Mouse (Mus musculus) midbrain, embryonic 12.5 days (tissue): ENCODE measurements at regions not wholly inside any gene's neighbourhood (a gene's known extent, or its start where the extent isn't known, plus 50 kb on each side); places are given as distances from the start of the nearest gene placed in this dataset.

ENCODE experiments used
- ATAC-seq: fragments of 200-750 bp; cut with Nextera tagmentation; 2 replicates; pipeline ENCODE4 v1.8.0; 2017; ENCODE audit warnings: low read depth, moderate TSS enrichment, moderate library complexity; ENCODE audit not compliant: low FRiP score
- H3K27ac ChIP-seq: fragments of 300-500 bp; sonication (generic); replicated peaks from 2 replicates; pipeline ENCODE4 v1.5.1; 2016; ENCODE audit warnings: mild to moderate bottlenecking
- H3K27me3 ChIP-seq: fragments of 300-500 bp; sonication (generic); 2 replicates; pipeline ENCODE4 v1.6.1; 2016; ENCODE audit warnings: mild to moderate bottlenecking
- H3K36me3 ChIP-seq: fragments of 300-500 bp; sonication (generic); 2 replicates; pipeline ENCODE4 v1.6.1; 2016
- H3K4me1 ChIP-seq: fragments of 300-500 bp; sonication (generic); 2 replicates; pipeline ENCODE4 v1.6.1; 2016
- H3K4me2 ChIP-seq: fragments of 300-500 bp; sonication (generic); replicated peaks from 2 replicates; pipeline ENCODE4 v1.6.1; 2016; ENCODE audit warnings: mild to moderate bottlenecking, moderate library complexity
- H3K4me3 ChIP-seq: fragments of 300-500 bp; sonication (generic); 2 replicates; pipeline ENCODE4 v1.5.1; 2016; ENCODE audit warnings: mild to moderate bottlenecking
- H3K9ac ChIP-seq: fragments of 300-500 bp; sonication (generic); replicated peaks from 2 replicates; pipeline ENCODE4 v1.6.1; 2016; ENCODE audit warnings: mild to moderate bottlenecking, moderate library complexity
- H3K9me3 ChIP-seq: fragments of 300-500 bp; sonication (generic); 2 replicates; pipeline ENCODE4 v1.6.1; 2016; ENCODE audit warnings: mild to moderate bottlenecking
- WGBS: fragments of 180-500 bp; shearing (Covaris S2); methylation state at CpG from one replicate; pipeline ENCODE4 v1.1.7; 2016; 5-methylcytosine and 5-hydroxymethylcytosine counted together

DNA sequence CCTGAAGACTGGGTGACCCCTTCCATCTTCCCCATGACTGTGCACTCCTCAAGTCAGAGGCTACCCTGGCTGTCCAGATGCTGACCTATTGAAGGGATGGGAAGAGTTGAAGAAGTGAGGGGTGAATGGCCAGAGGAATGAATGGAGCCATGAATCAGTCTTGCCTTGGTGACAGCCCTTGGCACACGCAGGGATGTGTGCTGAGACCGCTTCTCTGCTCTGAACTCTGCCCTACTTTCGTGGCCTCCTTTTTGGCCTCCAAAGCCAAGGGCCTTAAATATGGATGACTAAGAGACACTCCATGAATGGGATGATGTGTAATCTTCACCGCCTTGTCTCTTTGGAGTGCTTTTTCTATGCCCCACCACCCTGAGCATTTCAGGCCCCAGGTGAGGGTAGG, 259.7 kb downstream of the Dysf start:
- Histone ChIP-seq H3K27ac (no peak overlapping the region), H3K9ac (no peak overlapping the region), H3K4me3 (no peak overlapping the region), H3K9me3 (no peaks in the 10 kb centered on the region), H3K27me3 (no peaks in the 10 kb centered on the region; the same call in 1 of the 2 replicates), H3K36me3 (no peaks in the 10 kb centered on the region), H3K4me1 (no peaks in the 10 kb centered on the region), H3K4me2 (no peak overlapping the region)
- ATAC-seq: no peak
- 97% methylated on average over 4 of the region's 4 CpGs for WGBS

DNA sequence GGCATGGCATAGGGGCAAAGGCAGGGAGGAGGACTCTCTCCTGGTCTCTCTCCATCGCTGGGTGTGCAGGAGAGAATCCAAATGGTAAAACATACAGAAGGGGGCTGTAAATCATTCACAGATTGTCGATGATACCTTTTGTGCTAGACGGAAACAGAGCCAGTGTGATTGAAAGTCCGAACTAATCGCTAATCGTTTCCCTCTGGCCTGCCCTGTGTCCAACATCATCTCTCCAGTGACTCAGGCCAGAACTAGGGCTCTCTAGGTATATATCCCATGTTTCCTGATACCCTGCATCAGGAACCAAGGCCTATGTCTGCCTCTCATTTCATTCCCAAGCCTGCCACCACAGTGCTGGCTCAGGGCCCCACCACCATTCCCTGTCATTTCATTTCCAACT, 259.1 kb downstream of the Dysf start:
- 84% methylated on average over 6 of the region's 6 CpGs for WGBS
- Histone ChIP-seq H3K4me2 (no peak overlapping the region), H3K9me3 (no peaks in the 10 kb centered on the region), H3K4me1 (no peaks in the 10 kb centered on the region), H3K27me3 (no peaks in the 10 kb centered on the region; the same call in 1 of the 2 replicates), H3K36me3 (no peaks in the 10 kb centered on the region), H3K27ac (no peak overlapping the region), H3K4me3 (no peak overlapping the region), H3K9ac (no peak overlapping the region)
- ATAC-seq: no peak

DNA sequence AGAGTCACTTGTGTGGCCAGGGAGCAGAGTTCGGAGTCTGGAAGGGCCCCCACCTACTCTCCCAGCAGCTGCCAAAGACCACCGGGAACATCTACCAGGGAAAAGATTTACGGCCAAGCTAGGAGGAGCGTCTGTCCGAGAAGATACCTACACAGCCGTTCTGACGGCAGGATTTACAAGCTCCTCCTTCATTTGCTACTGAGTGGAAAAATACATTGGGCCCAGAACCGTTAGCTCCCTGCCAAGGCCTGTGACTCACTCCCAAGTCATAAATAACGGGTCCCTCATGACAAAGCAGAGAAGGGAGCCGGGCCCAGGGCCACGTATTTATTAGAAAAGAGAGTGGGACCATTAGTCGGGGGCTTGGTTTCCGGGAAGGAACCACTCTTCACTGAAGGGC, 258.3 kb downstream of the Dysf start:
- H3K9ac ChIP-seq: no peak overlapping the region
- no peaks in the 10 kb centered on the region for H3K9me3 ChIP-seq
- no peak overlapping the region for H3K27ac ChIP-seq
- 86% methylated on average over 13 of the region's 13 CpGs for WGBS
- H3K4me1 ChIP-seq: no peaks in the 10 kb centered on the region
- ATAC-seq: no peak
- no peak overlapping the region for H3K4me3 ChIP-seq
- no peak overlapping the region for H3K4me2 ChIP-seq
- no peaks in the 10 kb centered on the region; the same call in 1 of the 2 replicates for H3K27me3 ChIP-seq
- no peaks in the 10 kb centered on the region for H3K36me3 ChIP-seq

DNA sequence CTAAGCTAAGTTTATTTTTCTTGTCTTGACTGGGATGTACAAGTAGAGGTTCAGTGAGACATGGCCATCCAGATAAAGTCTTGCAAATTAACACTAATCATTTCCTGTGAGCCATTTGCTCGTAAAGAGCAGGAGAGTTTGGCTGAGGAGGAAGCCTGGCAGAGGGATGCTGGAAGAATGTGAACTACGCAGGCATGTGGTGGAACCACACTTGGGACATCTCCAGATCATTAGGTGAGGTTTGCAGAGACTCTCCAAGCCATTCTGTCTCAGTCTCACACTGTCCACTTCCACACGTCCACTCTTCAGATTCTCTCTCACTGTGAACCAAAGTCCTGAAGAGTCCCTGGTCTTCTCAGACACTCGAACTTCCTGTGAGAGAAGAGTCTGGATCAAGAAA, 256.3 kb downstream of the Dysf start:
- Histone ChIP-seq H3K4me1 (no peaks in the 10 kb centered on the region), H3K27ac (no peak overlapping the region), H3K9ac (no peak overlapping the region), H3K36me3 (no peaks in the 10 kb centered on the region), H3K4me3 (no peak overlapping the region), H3K27me3 (no peaks in the 10 kb centered on the region; the same call in 1 of the 2 replicates), H3K4me2 (no peak overlapping the region), H3K9me3 (no peaks in the 10 kb centered on the region)
- WGBS: 88% methylated on average over 4 of the region's 4 CpGs
- no peak for ATAC-seq

DNA sequence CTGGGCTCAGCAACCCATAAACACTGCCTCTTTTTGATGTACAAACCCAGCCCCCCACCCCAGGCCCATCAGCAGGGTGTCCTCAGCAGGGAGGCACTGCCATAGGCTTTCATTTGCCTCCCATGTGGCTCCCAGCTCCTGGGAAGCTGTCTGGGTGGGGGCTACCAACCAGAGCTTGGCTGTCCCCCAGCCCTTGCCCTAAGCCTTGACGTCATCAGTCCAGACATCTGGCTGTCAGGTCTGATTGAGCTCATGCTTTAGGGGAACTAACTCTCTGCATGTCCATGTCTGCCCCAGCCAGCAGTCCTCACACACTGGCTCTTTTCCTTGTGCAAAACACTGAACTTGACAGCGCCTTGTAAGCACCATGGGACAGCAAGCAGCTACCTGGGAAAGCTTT, 255.3 kb downstream of the Dysf start:
- H3K36me3 ChIP-seq: no peaks in the 10 kb centered on the region
- H3K4me1 ChIP-seq: no peaks in the 10 kb centered on the region
- no peaks in the 10 kb centered on the region for H3K9me3 ChIP-seq
- H3K27ac ChIP-seq: no peak overlapping the region
- H3K27me3 ChIP-seq: no peaks in the 10 kb centered on the region; the same call in 1 of the 2 replicates
- no peak overlapping the region for H3K4me3 ChIP-seq
- no peak overlapping the region for H3K9ac ChIP-seq
- no peak overlapping the region for H3K4me2 ChIP-seq
- ATAC-seq: no peak
- WGBS: 66% methylated on average over 2 of the region's 2 CpGs

DNA sequence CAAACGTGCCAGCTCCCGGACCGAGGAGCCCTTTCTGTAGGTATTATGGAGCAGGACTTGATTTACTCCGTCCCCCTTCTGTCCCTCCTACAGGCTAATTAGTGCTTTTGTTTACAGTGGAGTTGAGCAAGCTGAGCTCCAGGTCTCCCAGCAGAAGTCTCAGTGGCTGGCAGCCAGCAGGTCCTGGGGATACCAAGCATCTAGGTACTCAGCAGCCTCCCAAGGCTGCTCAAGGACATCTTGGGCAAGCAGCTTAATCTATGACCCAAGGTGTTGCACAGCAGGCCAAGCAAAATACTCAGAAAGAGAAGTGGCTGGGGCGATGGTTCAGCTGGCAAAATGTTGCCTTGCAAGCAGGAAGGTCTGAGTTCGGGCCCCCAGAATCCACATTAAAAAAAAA, 254.4 kb downstream of the Dysf start:
- WGBS: 67% methylated on average over 6 of the region's 6 CpGs
- Histone ChIP-seq H3K9me3 (no peaks in the 10 kb centered on the region), H3K4me2 (no peak overlapping the region), H3K27ac (no peak overlapping the region), H3K36me3 (no peaks in the 10 kb centered on the region), H3K4me3 (no peak overlapping the region), H3K9ac (no peak overlapping the region), H3K27me3 (no peaks in the 10 kb centered on the region; the same call in 1 of the 2 replicates), H3K4me1 (no peaks in the 10 kb centered on the region)
- ATAC-seq: no peak

DNA sequence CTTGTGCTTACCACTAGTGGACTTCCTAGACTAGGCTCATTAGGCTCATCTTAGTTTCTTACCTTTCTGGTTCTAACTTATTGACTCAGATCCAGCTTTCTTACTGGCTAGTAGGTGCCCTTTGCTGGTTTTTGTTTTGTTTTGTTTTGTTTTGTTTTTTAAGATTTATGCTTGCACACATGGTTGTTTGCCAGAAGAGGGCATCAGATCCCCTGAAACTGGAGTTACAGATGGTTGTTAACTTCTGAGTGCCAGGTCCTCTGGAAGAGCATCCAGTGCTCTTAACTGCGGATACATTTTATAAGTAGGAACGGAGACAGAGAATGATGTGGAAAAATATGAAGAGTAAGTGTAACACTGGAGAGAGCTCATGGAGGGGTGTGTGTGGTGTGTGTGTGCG, 253.1 kb downstream of the Dysf start:
- no peaks in the 10 kb centered on the region; the same call in 1 of the 2 replicates for H3K27me3 ChIP-seq
- H3K36me3 ChIP-seq: no peaks in the 10 kb centered on the region
- WGBS: 90% methylated on average over 3 of the region's 3 CpGs
- H3K4me1 ChIP-seq: no peaks in the 10 kb centered on the region
- H3K27ac ChIP-seq: no peak overlapping the region
- no peak overlapping the region for H3K4me2 ChIP-seq
- H3K4me3 ChIP-seq: no peak overlapping the region
- ATAC-seq: no peak
- H3K9ac ChIP-seq: no peak overlapping the region
- H3K9me3 ChIP-seq: no peaks in the 10 kb centered on the region
